Mouse (Mus musculus) heart, embryonic 14.5 days (tissue): ENCODE data around the gene Cartpt. TPM values are rescaled to one million over a fixed set of nuclear protein-coding genes. Genes with fewer than 3 reads are reported as not detected.

Source experiments
- ATAC-seq: fragments of 200-750 bp; cut with Nextera tagmentation; 2 replicates; pipeline ENCODE4 v1.8.0; 2017; ENCODE audit warnings: low read depth, moderate TSS enrichment; ENCODE audit not compliant: insufficient number of reproducible peaks, insufficient read depth, low FRiP score
- H3K27ac ChIP-seq, 2 experiments: fragments of 200-500 bp in 1 of 2; fragments of 300-500 bp in 1 of 2; sonication (generic) in 1 of 2; replicated peaks in 1 of 2; 2 replicates each; pipeline ENCODE4 v1.5.1; 2012 to 2014; ENCODE audit warnings: low read depth in 2 of 2, low read length in 2 of 2, control low read depth in 1 of 2, mild to moderate bottlenecking in 1 of 2, mixed read lengths in 1 of 2; ENCODE audit not compliant: control insufficient read depth in 1 of 2, insufficient read depth in 1 of 2
- H3K27me3 ChIP-seq: fragments of 300-500 bp; sonication (generic); 2 replicates; pipeline ENCODE4 v1.6.1; 2014; ENCODE audit warnings: mild to moderate bottlenecking, low read length, control low read depth; ENCODE audit not compliant: control insufficient read depth, insufficient read depth
- H3K36me3 ChIP-seq: fragments of 300-500 bp; sonication (generic); 2 replicates; pipeline ENCODE4 v1.6.1; 2014; ENCODE audit warnings: mild to moderate bottlenecking, control low read depth, low read length, mixed read lengths; ENCODE audit not compliant: control insufficient read depth, insufficient read depth
- H3K4me1 ChIP-seq, 2 experiments: fragments of 200-500 bp in 1 of 2; fragments of 300-500 bp in 1 of 2; sonication (generic) in 1 of 2; 2 replicates each; pipeline ENCODE4 v1.6.1; 2012 to 2014; ENCODE audit warnings: low read length in 2 of 2, control low read depth in 1 of 2, mixed read lengths in 1 of 2; ENCODE audit not compliant: control insufficient read depth in 2 of 2, insufficient read depth in 2 of 2
- H3K4me2 ChIP-seq: fragments of 300-500 bp; sonication (generic); 2 replicates; pipeline ENCODE4 v1.6.1; 2014; ENCODE audit warnings: mild to moderate bottlenecking, low read length
- H3K4me3 ChIP-seq, 2 experiments: fragments of 200-500 bp in 1 of 2; fragments of 300-500 bp in 1 of 2; sonication (generic) in 1 of 2; 2 replicates each; pipeline ENCODE4 v1.5.1; 2012 to 2014; ENCODE audit warnings: low read length in 2 of 2, mild to moderate bottlenecking in 2 of 2, control low read depth in 1 of 2, low read depth in 1 of 2, moderate library complexity in 1 of 2; ENCODE audit not compliant: control insufficient read depth in 1 of 2, insufficient read depth in 1 of 2
- H3K9ac ChIP-seq: fragments of 300-500 bp; sonication (generic); 2 replicates; pipeline ENCODE4 v1.6.1; 2014; ENCODE audit warnings: mild to moderate bottlenecking, low read length
- H3K9me3 ChIP-seq: fragments of 300-500 bp; sonication (generic); 2 replicates; pipeline ENCODE4 v1.6.1; 2016; ENCODE audit warnings: low read length, control low read depth; ENCODE audit not compliant: control insufficient read depth
- WGBS: fragments of 180-500 bp; shearing (Covaris S2); extraction: QIAGEN DNeasy Blood & Tissue Kit; methylation state at CpG from one replicate; pipeline ENCODE4 v1.1.7; 2014; 5-methylcytosine and 5-hydroxymethylcytosine counted together
- polyA plus RNA-seq: library from polyadenylated mRNA; unstranded; fragments of >200 nt; fragmentation: Nextera tagmentation; extraction: Ambion mirVana; gene quantifications from 2 replicates; pipeline ENCODE4 v1.2.1, GENCODE M21; 2014

Cartpt gene
- polyA plus RNA-seq, result 0.68 TPM in 1 of 2 replicates, not detected in the other

- Histone ChIP-seq H3K9me3 (no peaks in the 10 kb centered on the region), H3K4me3 (no peak within 1 kb of the TSS), H3K4me1 (no peaks in the 10 kb centered on the region), H3K9ac (no peak within 1 kb of the TSS), H3K27ac (no peak within 1 kb of the TSS), H3K27me3 (peaks cover 49% of the 10 kb centered on the region), H3K4me2 (peak within 1 kb of the TSS; percentile 24; the same call in 1 of the 2 replicates), H3K36me3 (no peaks in the 10 kb centered on the region)
- no peak for ATAC-seq
- 43% methylated on average over 9 of the region's 9 CpGs for WGBS
Measured at GRCm38 (mm10) chr13:99900965-99901364, at the start of gene Cartpt. Gene Cartpt, minus strand, starts transcription at chr13:99901091.

- ATAC-seq, result no peak
- Histone ChIP-seq H3K9me3 (no peaks in the 10 kb centered on the region), H3K4me1 (no peaks in the 10 kb centered on the region), H3K4me2 (no peak overlapping the region), H3K36me3 (peaks cover 31% of the 10 kb centered on the region), H3K9ac (no peak overlapping the region), H3K27me3 (no peaks in the 10 kb centered on the region), H3K4me3 (no peak overlapping the region), H3K27ac (no peak overlapping the region)
- 76% methylated on average over 4 of the region's 4 CpGs for WGBS
Measured at GRCm38 (mm10) chr13:99947417-99947816, 46.5 kb upstream of the Cartpt start.

GRCm38 (mm10) chr13:99943525-99943924 lies 42.6 kb upstream of the Cartpt start:
- H3K4me3 ChIP-seq, result no peak overlapping the region
- 84% methylated on average over 2 of the region's 2 CpGs for WGBS
- ATAC-seq, result no peak
- H3K27me3 ChIP-seq, result no peaks in the 10 kb centered on the region
- H3K9me3 ChIP-seq, result no peaks in the 10 kb centered on the region
- no peak overlapping the region for H3K9ac ChIP-seq
- H3K4me1 ChIP-seq, result no peaks in the 10 kb centered on the region
- H3K4me2 ChIP-seq, result no peak overlapping the region
- peaks cover 11% of the 10 kb centered on the region for H3K36me3 ChIP-seq
- no peak overlapping the region for H3K27ac ChIP-seq

GRCm38 (mm10) chr13:99940601-99941000 lies 39.7 kb upstream of the Cartpt start:
- H3K4me3 ChIP-seq, result no peak overlapping the region
- no peaks in the 10 kb centered on the region for H3K27me3 ChIP-seq
- ATAC-seq, result no peak
- no peak overlapping the region for H3K27ac ChIP-seq
- H3K4me1 ChIP-seq, result no peaks in the 10 kb centered on the region
- H3K9ac ChIP-seq, result no peak overlapping the region
- no peak overlapping the region for H3K4me2 ChIP-seq
- no peaks in the 10 kb centered on the region for H3K9me3 ChIP-seq
- WGBS, result 35% methylated on average over 2 of the region's 2 CpGs
- no peaks in the 10 kb centered on the region for H3K36me3 ChIP-seq

DNA sequence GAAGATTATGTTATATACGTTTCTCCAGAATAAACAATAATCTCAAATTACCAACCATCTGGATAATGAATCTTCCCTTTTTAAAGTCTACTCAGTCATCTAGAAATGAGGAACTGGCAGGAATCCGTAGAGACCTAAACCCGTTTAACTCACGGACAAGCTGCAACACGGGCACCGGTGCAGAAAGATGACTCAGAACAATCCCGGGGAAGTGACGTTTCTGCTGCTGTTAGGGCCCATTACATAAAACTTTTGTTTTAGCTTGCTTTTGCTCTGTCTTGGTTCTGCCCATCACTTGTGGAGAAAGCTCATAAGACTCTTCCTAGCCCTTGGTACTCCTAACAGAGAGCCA lies 38.4 kb upstream of the Cartpt start:
- WGBS, result 81% methylated on average over 8 of the region's 8 CpGs
- Histone ChIP-seq H3K4me2 (no peak overlapping the region), H3K4me1 (no peaks in the 10 kb centered on the region), H3K27ac (no peak overlapping the region), H3K9me3 (no peaks in the 10 kb centered on the region), H3K27me3 (no peaks in the 10 kb centered on the region), H3K4me3 (no peak overlapping the region), H3K9ac (no peak overlapping the region), H3K36me3 (no peaks in the 10 kb centered on the region)
- ATAC-seq, result no peak

GRCm38 (mm10) chr13:99938606-99939319 lies 37.9 kb upstream of the Cartpt start:
- Histone ChIP-seq H3K4me2 (no peak overlapping the region), H3K27me3 (no peaks in the 10 kb centered on the region), H3K4me3 (no peak overlapping the region), H3K27ac (no peak overlapping the region), H3K9ac (no peak overlapping the region), H3K9me3 (no peaks in the 10 kb centered on the region), H3K4me1 (no peaks in the 10 kb centered on the region), H3K36me3 (no peaks in the 10 kb centered on the region)
- ATAC-seq, result no peak
- 77% methylated on average over 10 of the region's 10 CpGs for WGBS

GRCm38 (mm10) chr13:99937741-99938140 lies 36.9 kb upstream of the Cartpt start:
- H3K4me1 ChIP-seq, result no peaks in the 10 kb centered on the region
- no peak overlapping the region for H3K9ac ChIP-seq
- H3K27ac ChIP-seq, result no peak overlapping the region
- no peak for ATAC-seq
- H3K27me3 ChIP-seq, result no peaks in the 10 kb centered on the region
- WGBS, result 53% methylated on average over 3 of the region's 3 CpGs
- no peak overlapping the region for H3K4me2 ChIP-seq
- H3K4me3 ChIP-seq, result no peak overlapping the region
- no peaks in the 10 kb centered on the region for H3K36me3 ChIP-seq
- H3K9me3 ChIP-seq, result no peaks in the 10 kb centered on the region

DNA sequence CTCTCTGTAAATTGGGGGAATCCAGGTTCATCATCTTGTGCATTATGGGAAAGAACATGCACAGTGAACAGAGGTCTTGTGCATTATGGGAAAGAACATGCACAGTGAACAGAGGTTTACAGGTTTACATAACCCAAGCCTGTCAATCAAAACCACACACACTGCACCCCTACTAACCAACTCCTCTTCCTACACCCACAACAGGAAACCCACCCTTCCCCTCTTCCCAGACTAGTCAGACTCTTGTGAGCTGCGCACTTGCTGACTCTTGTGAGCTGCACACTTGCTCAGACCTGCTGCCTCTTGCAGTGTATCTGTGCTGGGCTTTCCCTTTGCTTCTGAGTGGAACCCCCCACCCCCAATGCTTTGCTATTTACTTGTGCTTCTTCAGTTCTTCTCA lies 31.5 kb upstream of the Cartpt start:
- H3K27ac ChIP-seq, result no peak overlapping the region
- H3K4me1 ChIP-seq, result peaks cover 1 to 2% of the 10 kb centered on the region in 2 experiments; a peak in 1 of 4 replicates
- 79% methylated on average over 1 of the region's 1 CpGs for WGBS
- no peak overlapping the region for H3K4me3 ChIP-seq
- H3K4me2 ChIP-seq, result no peak overlapping the region
- H3K9me3 ChIP-seq, result no peaks in the 10 kb centered on the region
- no peaks in the 10 kb centered on the region for H3K27me3 ChIP-seq
- no peak overlapping the region for H3K9ac ChIP-seq
- H3K36me3 ChIP-seq, result no peaks in the 10 kb centered on the region
- ATAC-seq, result no peak
